Comparison of ENCODE assay signal across 10 mouse cellular contexts in genomic region chr17:88195303-88195702, GRCm38 (mm10).
DNase-seq lines count a peak whose midpoint lies in the region; ATAC-seq and TF ChIP-seq lines count a peak whose summit lies in the region.
"Had no signal": no experiment of that assay in that cellular context is flagged by ENCODE, and none has a peak within 500 bp of the region (broad histone marks: within the 10 kb centered on the region; RNA-seq: fewer than 3 reads in every experiment).

No protein-coding gene starts in this region.

- no peaks in the 10 kb centered on the region for H3K4me1 ChIP-seq in hindbrain, postnatal 0 days (ENCODE audit: insufficient read depth, low read length)
- H3K4me1 ChIP-seq in hindbrain, embryonic 10.5 days (replicated peaks) = no peaks in the 10 kb centered on the region

- no peak overlapping the region for H3K4me2 ChIP-seq in hindbrain, postnatal 0 days (ENCODE audit: low read depth, low read length)
- H3K4me2 ChIP-seq: liver, embryonic 11.5 days had no signal

- H3K9ac ChIP-seq in hindbrain, postnatal 0 days (replicated peaks; ENCODE audit: low read length) = no peak overlapping the region

- no peak overlapping the region for H3K4me3 ChIP-seq in hindbrain, postnatal 0 days (ENCODE audit: low read length)
- H3K4me3 ChIP-seq in hindbrain, embryonic 10.5 days = no peak overlapping the region

- DNase-seq in hindbrain, postnatal 0 days (ENCODE audit: low spot score) = peak; percentile 18
- no peak for DNase-seq in hindbrain, embryonic 10.5 days (ENCODE audit: low spot score)
- DNase-seq in MN1 (ENCODE audit: low spot score) = peak; percentile 45
- DNase-seq in frontal cortex, adult 2 months (ENCODE audit: extremely low spot score in 1 of 2, low spot score in 1 of 2) = peak; percentile 50 to 85
- peak; percentile 34 to 52 for DNase-seq in left cerebral cortex, postnatal 36 days (ENCODE audit: low spot score in 2 of 2)
- DNase-seq in cerebellum, postnatal 10 days = no peak
- DNase-seq in heart, postnatal 14 days = no peak
- DNase-seq: thymus, adult 18-20 months had no signal

- H3K27ac ChIP-seq in hindbrain, postnatal 0 days = no peak overlapping the region
- no peak overlapping the region for H3K27ac ChIP-seq in hindbrain, embryonic 10.5 days

- intact Hi-C loops in left cerebral cortex, postnatal 36 days (cut with DNase I) = no loop called here
- intact Hi-C loops in heart, postnatal 14 days (cut with DNase I) = no loop called here

- H3K36me3 ChIP-seq in hindbrain, postnatal 0 days (ENCODE audit: insufficient read depth, low read length) = no peaks in the 10 kb centered on the region
- no peaks in the 10 kb centered on the region for H3K36me3 ChIP-seq in hindbrain, embryonic 10.5 days

- WGBS in hindbrain, postnatal 0 days = 94% methylated on average over 2 of the region's 2 CpGs
- WGBS in hindbrain, embryonic 10.5 days = 93% methylated on average over 2 of the region's 2 CpGs

- no peak for TF ChIP-seq CTCF in hindbrain, postnatal 0 days (IDR thresholded peaks at IDR 0.05; ENCODE audit: low read depth)

- no peak for ATAC-seq in hindbrain, postnatal 0 days
- no peak for ATAC-seq in erythroblast, adult 5-6 weeks (replicated peaks; ENCODE audit: low FRiP score, poor library complexity, severe bottlenecking)

- no peaks in the 10 kb centered on the region for H3K27me3 ChIP-seq in hindbrain, postnatal 0 days (ENCODE audit: insufficient read depth, low read length)
- H3K27me3 ChIP-seq in hindbrain, embryonic 10.5 days (ENCODE audit: insufficient read depth, poor library complexity, severe bottlenecking) = no peaks in the 10 kb centered on the region

- H3K9me3 ChIP-seq in hindbrain, postnatal 0 days (ENCODE audit: low read length) = no peaks in the 10 kb centered on the region
- H3K9me3 ChIP-seq in hindbrain, embryonic 10.5 days = no peaks in the 10 kb centered on the region

Comparison
In these comparisons a context has a peak if more than half of its experiments do, and no peak if none do; other contexts are left out.
1. DNase-seq: peak in hindbrain, postnatal 0 days (single experiment), MN1 (single experiment), frontal cortex, adult 2 months (2 of 2) and left cerebral cortex, postnatal 36 days (2 of 2); none in hindbrain, embryonic 10.5 days (single experiment), cerebellum, postnatal 10 days (0 of 2) and heart, postnatal 14 days (0 of 2).